32 mouse cellular contexts compared by ENCODE assay signal in the genomic region with DNA sequence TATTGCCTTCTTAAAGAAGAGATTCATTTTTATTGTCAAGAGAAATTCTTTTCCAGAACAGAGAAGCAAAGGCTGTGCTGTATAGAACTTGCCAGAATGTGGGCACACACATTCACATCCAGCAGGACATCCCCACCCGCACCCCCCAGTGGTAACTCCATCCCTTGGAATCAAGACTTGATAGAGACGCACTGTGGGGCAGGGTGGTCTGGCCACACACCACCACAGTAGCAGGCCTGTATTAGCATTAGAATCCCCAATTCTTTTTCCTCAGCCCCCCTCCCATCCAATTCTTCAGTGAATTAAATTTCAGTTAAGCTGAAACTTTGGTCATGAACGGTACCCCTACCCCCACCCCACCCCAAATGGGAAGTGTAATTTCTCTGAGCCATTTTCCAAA.
DNase-seq lines count a peak whose midpoint lies in the region; ATAC-seq lines count a peak whose summit lies in the region.
"Had no signal": no experiment of that assay in that cellular context is flagged by ENCODE, and none has a peak within 500 bp of the region (broad histone marks: within the 10 kb centered on the region; RNA-seq: fewer than 3 reads in every experiment).

No protein-coding gene starts in this region.

- no peaks in the 10 kb centered on the region for H3K9me3 ChIP-seq in midbrain, embryonic 10.5 days (replicated peaks)
- no peaks in the 10 kb centered on the region for H3K9me3 ChIP-seq in midbrain, embryonic 16.5 days (replicated peaks; ENCODE audit: control insufficient read depth, low read length, poor library complexity, severe bottlenecking)
- H3K9me3 ChIP-seq in forebrain, embryonic 14.5 days (replicated peaks; ENCODE audit: control insufficient read depth, low read length): no peaks in the 10 kb centered on the region
- H3K9me3 ChIP-seq: embryonic facial prominence, embryonic 15.5 days; hindbrain, embryonic 15.5 days; liver, embryonic 12.5 days; megakaryocyte, embryonic 14.5 days; neural tube, embryonic 15.5 days had no signal

- ATAC-seq in midbrain, embryonic 16.5 days: no peak
- no peak for ATAC-seq in forebrain, embryonic 14.5 days
- ATAC-seq: liver, embryonic 12.5 days; liver, postnatal 0 days had no signal

- H3K4me2 ChIP-seq in midbrain, embryonic 16.5 days (ENCODE audit: low read length): no peak overlapping the region
- H3K4me2 ChIP-seq in forebrain, embryonic 14.5 days (ENCODE audit: low read length): no peak overlapping the region
- H3K4me2 ChIP-seq: embryonic facial prominence, embryonic 15.5 days; heart, embryonic 11.5 days; hindbrain, embryonic 15.5 days; liver, embryonic 12.5 days; neural tube, embryonic 15.5 days had no signal

- H3K27me3 ChIP-seq in midbrain, embryonic 10.5 days (ENCODE audit: low read depth, poor library complexity, severe bottlenecking): peaks cover 86% of the 10 kb centered on the region
- H3K27me3 ChIP-seq in midbrain, embryonic 16.5 days (ENCODE audit: control insufficient read depth, insufficient read depth, low read depth, low read length): peaks cover 36% of the 10 kb centered on the region
- peaks cover 26% of the 10 kb centered on the region for H3K27me3 ChIP-seq in forebrain, embryonic 14.5 days (replicated peaks; ENCODE audit: control insufficient read depth, insufficient read depth, low read length)
- H3K27me3 ChIP-seq: CH12.LX had no signal

- peak overlapping the region; percentile 95 for H3K27ac ChIP-seq in midbrain, embryonic 10.5 days (replicated peaks)
- H3K27ac ChIP-seq in midbrain, embryonic 16.5 days (ENCODE audit: low read length): no peak overlapping the region
- no peak overlapping the region for H3K27ac ChIP-seq in forebrain, embryonic 14.5 days (ENCODE audit: low read depth, low read length)
- H3K27ac ChIP-seq: embryonic facial prominence, embryonic 15.5 days; gastrocnemius, adult 2 months; hindbrain, embryonic 15.5 days; layer of hippocampus, adult 2 months; liver, embryonic 12.5 days; neural tube, embryonic 15.5 days had no signal

- H3K4me1 ChIP-seq in midbrain, embryonic 10.5 days: peaks cover 88% of the 10 kb centered on the region
- peaks cover 26% of the 10 kb centered on the region for H3K4me1 ChIP-seq in midbrain, embryonic 16.5 days (ENCODE audit: control insufficient read depth, insufficient read depth, low read length)
- H3K4me1 ChIP-seq in forebrain, embryonic 14.5 days (ENCODE audit: control insufficient read depth, insufficient read depth, low read length): peaks cover 23% of the 10 kb centered on the region
- H3K4me1 ChIP-seq: liver, embryonic 12.5 days; megakaryocyte, embryonic 14.5 days had no signal

- no peak overlapping the region for H3K4me3 ChIP-seq in midbrain, embryonic 10.5 days
- H3K4me3 ChIP-seq in midbrain, embryonic 16.5 days (ENCODE audit: low read depth, low read length): no peak overlapping the region
- H3K4me3 ChIP-seq in forebrain, embryonic 14.5 days (ENCODE audit: low read depth, low read length): no peak overlapping the region
- H3K4me3 ChIP-seq: embryonic facial prominence, embryonic 15.5 days; gastrocnemius, adult 2 months; layer of hippocampus, adult 2 months; liver, embryonic 12.5 days; megakaryocyte, embryonic 14.5 days; neural tube, embryonic 15.5 days had no signal

- H3K36me3 ChIP-seq in midbrain, embryonic 10.5 days: no peaks in the 10 kb centered on the region
- H3K36me3 ChIP-seq in midbrain, embryonic 16.5 days (ENCODE audit: control insufficient read depth, insufficient read depth, low read length): no peaks in the 10 kb centered on the region
- H3K36me3 ChIP-seq in forebrain, embryonic 14.5 days (ENCODE audit: control insufficient read depth, insufficient read depth, low read length): no peaks in the 10 kb centered on the region
- H3K36me3 ChIP-seq: embryonic facial prominence, embryonic 15.5 days; G1E; hindbrain, embryonic 15.5 days; liver, embryonic 12.5 days; neural tube, embryonic 15.5 days had no signal

- DNase-seq in embryo, embryonic 10 days (ENCODE audit: low spot score): peak; percentile 18
- no peak for DNase-seq in embryo, embryonic 9.5 days (ENCODE audit: extremely low spot score)
- DNase-seq in midbrain, embryonic 10.5 days (ENCODE audit: low spot score): peak; percentile 62
- peak; percentile 64 for DNase-seq in embryo, embryonic 10.5 days (ENCODE audit: low spot score)
- DNase-seq in forebrain, embryonic 14.5 days (ENCODE audit: low spot score): peak; percentile 39
- DNase-seq in left cerebral cortex, adult 8-10 months (ENCODE audit: low spot score in 2 of 2): no peak
- no peak for DNase-seq in thymus, postnatal 36 days
- DNase-seq: adrenal gland, adult 8-10 months; cerebellum, adult 8-10 months; cerebellum, postnatal 25 days; gastrocnemius, adult 2 months; gastrocnemius, postnatal 36 days; heart, adult 18-20 months; heart, postnatal 36 days; kidney, adult 2 months; kidney, postnatal 36 days; left cerebral cortex, postnatal 4 days; liver, postnatal 0 days; lung, postnatal 4 days; retina, postnatal 1 day; right cerebral cortex, postnatal 25 days; thymus, postnatal 14 days had no signal

- no peak overlapping the region for H3K9ac ChIP-seq in midbrain, embryonic 16.5 days (ENCODE audit: low read depth, low read length)
- no peak overlapping the region for H3K9ac ChIP-seq in forebrain, embryonic 14.5 days (ENCODE audit: low read length)
- H3K9ac ChIP-seq: embryonic facial prominence, embryonic 15.5 days; hindbrain, embryonic 15.5 days; liver, embryonic 12.5 days; liver, postnatal 0 days; neural tube, embryonic 15.5 days had no signal

- WGBS in midbrain, embryonic 10.5 days: 9% methylated on average over 3 of the region's 3 CpGs
- WGBS in midbrain, embryonic 16.5 days: 17% methylated on average over 3 of the region's 3 CpGs
- WGBS in forebrain, embryonic 14.5 days: 5% methylated on average over 3 of the region's 3 CpGs

Comparison
In these comparisons a context has a peak if more than half of its experiments do, and no peak if none do; other contexts are left out.
1. DNase-seq: peak in embryo, embryonic 10 days (single experiment), midbrain, embryonic 10.5 days (single experiment), embryo, embryonic 10.5 days (single experiment) and forebrain, embryonic 14.5 days (single experiment); none in embryo, embryonic 9.5 days (single experiment), left cerebral cortex, adult 8-10 months (0 of 2) and thymus, postnatal 36 days (0 of 2).